Mouse (Mus musculus): Measurements from ENCODE around the gene Clip3. TPM values are rescaled to one million over a fixed set of nuclear protein-coding genes. Genes with fewer than 3 reads are reported as not detected.
A peak's percentile ranks its signal among the peaks of the same experiment; 100 is the strongest.

The Clip3 gene
- polyA plus RNA-seq, 1 experiment from 2014 or later: 0.90 TPM

DNA sequence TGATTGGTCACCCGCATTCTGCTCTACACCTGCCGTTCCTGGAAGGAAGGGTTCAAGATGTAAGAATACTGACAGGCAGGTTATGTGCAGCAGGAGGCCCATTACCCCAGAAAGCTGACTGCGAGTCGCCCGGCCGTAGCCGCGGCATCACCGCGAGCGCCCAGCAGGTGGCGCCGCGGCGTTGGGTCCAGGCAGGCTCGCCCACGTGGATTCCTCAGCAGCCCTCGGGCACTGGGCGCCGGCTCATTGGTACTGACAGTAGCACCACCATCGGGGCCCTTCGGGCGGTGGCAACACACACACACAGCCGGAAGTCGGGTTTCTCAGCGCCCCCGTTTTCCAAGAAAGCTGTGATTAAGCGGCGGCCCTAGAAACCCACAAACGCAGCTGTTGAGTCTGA lies 56.3 kb downstream of the Clip3 start:
- H3K9me3 ChIP-seq (replicated peaks; ENCODE audit: control insufficient read depth, low read length): no peaks in the 10 kb centered on the region
- H3K27ac ChIP-seq (ENCODE audit: low read length): no peak overlapping the region
- no peak overlapping the region for H3K4me2 ChIP-seq (ENCODE audit: low read depth, low read length)
- H3K36me3 ChIP-seq (ENCODE audit: control insufficient read depth, insufficient read depth): no peaks in the 10 kb centered on the region
- no peak for ATAC-seq (ENCODE audit: low read depth)
- 1% methylated on average over 30 of the region's 30 CpGs for WGBS (ENCODE audit: insufficient replicate concordance)
- no peak overlapping the region for H3K9ac ChIP-seq (ENCODE audit: low read depth, low read length)
- peaks cover 18% of the 10 kb centered on the region for H3K27me3 ChIP-seq (ENCODE audit: control insufficient read depth, insufficient read depth, low read depth, low read length)
- H3K4me1 ChIP-seq (ENCODE audit: control insufficient read depth, low read depth, low read length): no peaks in the 10 kb centered on the region
- no peak overlapping the region for H3K4me3 ChIP-seq (ENCODE audit: low read depth, low read length)

DNA sequence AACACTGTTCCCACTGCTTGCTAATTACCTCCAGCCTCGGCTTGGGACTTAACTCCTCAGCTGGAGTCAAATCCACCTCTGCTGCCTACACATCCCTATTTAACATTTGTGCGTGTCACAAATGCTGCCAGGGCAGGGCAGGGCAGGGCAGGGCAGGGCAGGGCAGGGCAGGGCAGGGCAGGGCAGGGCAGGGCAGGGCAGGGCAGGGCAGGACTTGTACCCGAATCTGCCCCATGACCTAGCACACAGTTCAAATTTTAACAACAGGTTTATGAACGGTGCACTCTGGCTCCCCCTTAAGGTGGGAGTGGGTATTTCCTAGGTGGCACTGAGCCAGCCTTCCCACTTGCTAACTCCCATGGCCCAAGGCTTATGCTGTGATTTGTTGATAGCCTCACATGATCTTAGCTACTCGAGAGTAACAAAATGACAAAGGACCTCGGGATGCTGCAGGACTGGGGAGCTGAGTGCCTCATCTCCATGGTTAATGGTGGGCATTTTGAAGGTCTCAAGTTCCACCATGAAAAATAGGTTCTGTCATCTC lies 61.8 kb downstream of the Clip3 start:
- ATAC-seq (ENCODE audit: low read depth): peak; percentile 49
- Histone ChIP-seq H3K4me3 (ENCODE audit: low read depth, low read length) (no peak overlapping the region), H3K9me3 (replicated peaks; ENCODE audit: control insufficient read depth, low read length) (no peaks in the 10 kb centered on the region), H3K4me2 (ENCODE audit: low read depth, low read length) (no peak overlapping the region), H3K4me1 (ENCODE audit: control insufficient read depth, low read depth, low read length) (peaks cover 2% of the 10 kb centered on the region; the same call in 1 of the 2 replicates), H3K27ac (ENCODE audit: low read length) (peak overlapping the region; percentile 13; the same call in 1 of the 2 replicates), H3K9ac (ENCODE audit: low read depth, low read length) (no peak overlapping the region), H3K27me3 (ENCODE audit: control insufficient read depth, insufficient read depth, low read depth, low read length) (peaks cover 4% of the 10 kb centered on the region; the same call in 1 of the 2 replicates), H3K36me3 (ENCODE audit: control insufficient read depth, insufficient read depth) (no peaks in the 10 kb centered on the region)
- WGBS (ENCODE audit: insufficient replicate concordance): 11% methylated on average over 6 of the region's 6 CpGs

DNA sequence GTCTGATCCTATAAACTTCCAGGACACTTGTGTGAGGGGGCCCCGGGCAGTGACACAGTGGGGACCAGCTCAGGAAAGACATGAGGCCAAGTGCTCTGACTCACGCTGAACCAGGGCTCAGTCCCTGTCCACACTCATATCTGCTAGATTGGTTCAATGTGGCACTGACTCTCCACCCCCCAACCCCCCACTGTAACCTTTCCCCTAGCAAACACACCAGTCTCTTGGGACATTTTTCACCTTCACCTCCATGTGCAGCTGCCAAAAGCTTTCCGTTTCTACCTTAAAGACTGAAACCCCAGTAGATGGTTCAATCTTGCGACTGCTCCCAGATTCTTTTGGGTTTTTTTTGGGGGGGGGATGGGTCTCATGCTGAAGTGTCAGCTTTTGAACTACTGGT lies 62.5 kb downstream of the Clip3 start:
- no peak overlapping the region for H3K4me3 ChIP-seq (ENCODE audit: low read depth, low read length)
- no peaks in the 10 kb centered on the region for H3K9me3 ChIP-seq (replicated peaks; ENCODE audit: control insufficient read depth, low read length)
- WGBS (ENCODE audit: insufficient replicate concordance): 55% methylated on average over 4 of the region's 4 CpGs
- no peak overlapping the region for H3K4me2 ChIP-seq (ENCODE audit: low read depth, low read length)
- peak overlapping the region; percentile 13 for H3K27ac ChIP-seq (ENCODE audit: low read length)
- H3K36me3 ChIP-seq (ENCODE audit: control insufficient read depth, insufficient read depth): no peaks in the 10 kb centered on the region
- no peak overlapping the region for H3K9ac ChIP-seq (ENCODE audit: low read depth, low read length)
- peak; percentile 57 for ATAC-seq (ENCODE audit: low read depth)
- peaks cover 2% of the 10 kb centered on the region; the same call in 1 of the 2 replicates for H3K4me1 ChIP-seq (ENCODE audit: control insufficient read depth, low read depth, low read length)
- H3K27me3 ChIP-seq (ENCODE audit: control insufficient read depth, insufficient read depth, low read depth, low read length): no peaks in the 10 kb centered on the region

Other genes starting within 250 kb of the Clip3 start
- gene Zfp14, start 240.3 kb upstream of the Clip3 start, polyA plus RNA-seq (2015; fragmentation: Nextera tagmentation; extraction: Ambion mirVana): 0.28 and 0.34 TPM in 2 replicates
- 1.2 TPM in 2 replicates for gene Zfp82, start 218.8 kb upstream of the Clip3 start, polyA plus RNA-seq (2015; fragmentation: Nextera tagmentation; extraction: Ambion mirVana)
- not detected in 2 replicates for gene Gm26920, start 201.3 kb upstream of the Clip3 start, polyA plus RNA-seq (2015; fragmentation: Nextera tagmentation; extraction: Ambion mirVana)
- 1.0 and 1.4 TPM in 2 replicates for gene Zfp566, start 201.2 kb upstream of the Clip3 start, polyA plus RNA-seq (2015; fragmentation: Nextera tagmentation; extraction: Ambion mirVana)
- 14.4 and 14.7 TPM in 2 replicates for gene Zfp260, start 197.0 kb upstream of the Clip3 start, polyA plus RNA-seq (2015; fragmentation: Nextera tagmentation; extraction: Ambion mirVana)
- 1.0 and 1.4 TPM in 2 replicates for gene Zfp382, start 169.8 kb upstream of the Clip3 start, polyA plus RNA-seq (2015; fragmentation: Nextera tagmentation; extraction: Ambion mirVana)
- gene Zfp146, start 122.0 kb upstream of the Clip3 start, polyA plus RNA-seq (2015; fragmentation: Nextera tagmentation; extraction: Ambion mirVana): 3.7 TPM in 2 replicates
- 6.6 and 9.1 TPM in 2 replicates for gene Cox7a1, start 107.6 kb upstream of the Clip3 start, polyA plus RNA-seq (2015; fragmentation: Nextera tagmentation; extraction: Ambion mirVana)
- 29.6 and 30.7 TPM in 2 replicates for gene Capns1, start 92.9 kb upstream of the Clip3 start, polyA plus RNA-seq (2015; fragmentation: Nextera tagmentation; extraction: Ambion mirVana)
- 36.5 and 39.4 TPM in 2 replicates for gene Polr2i, start 59.8 kb upstream of the Clip3 start, polyA plus RNA-seq (2015; fragmentation: Nextera tagmentation; extraction: Ambion mirVana)
- gene Tbcb, start 59.5 kb upstream of the Clip3 start, polyA plus RNA-seq (2015; fragmentation: Nextera tagmentation; extraction: Ambion mirVana): 34.4 and 37.8 TPM in 2 replicates
- not detected in 2 replicates for gene Ovol3, start 56.0 kb upstream of the Clip3 start, polyA plus RNA-seq (2015; fragmentation: Nextera tagmentation; extraction: Ambion mirVana)
- gene Thap8, start 11.6 kb upstream of the Clip3 start, polyA plus RNA-seq (2015; fragmentation: Nextera tagmentation; extraction: Ambion mirVana): 0.11 and 0.19 TPM in 2 replicates
- 6.5 and 7.5 TPM in 2 replicates for gene Wdr62, start 11.3 kb upstream of the Clip3 start, polyA plus RNA-seq (2015; fragmentation: Nextera tagmentation; extraction: Ambion mirVana)
- gene Alkbh6, start 17.0 kb downstream of the Clip3 start, polyA plus RNA-seq (2015; fragmentation: Nextera tagmentation; extraction: Ambion mirVana): 15.8 and 18.0 TPM in 2 replicates
- 17.0 and 22.4 TPM in 2 replicates for gene Syne4, start 23.1 kb downstream of the Clip3 start, polyA plus RNA-seq (2015; fragmentation: Nextera tagmentation; extraction: Ambion mirVana)
- gene E130208F15Rik, start 30.0 kb downstream of the Clip3 start, polyA plus RNA-seq (2015; fragmentation: Nextera tagmentation; extraction: Ambion mirVana): 0.30 and 0.88 TPM in 2 replicates
- gene Sdhaf1, start 32.2 kb downstream of the Clip3 start, polyA plus RNA-seq (2015; fragmentation: Nextera tagmentation; extraction: Ambion mirVana): 4.3 and 4.6 TPM in 2 replicates
- 2.0 and 2.1 TPM in 2 replicates for gene Lrfn3, start 71.0 kb downstream of the Clip3 start, polyA plus RNA-seq (2015; fragmentation: Nextera tagmentation; extraction: Ambion mirVana)
- 150 and 154 TPM in 2 replicates for gene Tyrobp, start 122.0 kb downstream of the Clip3 start, polyA plus RNA-seq (2015; fragmentation: Nextera tagmentation; extraction: Ambion mirVana)
- gene Hcst, start 128.1 kb downstream of the Clip3 start, polyA plus RNA-seq (2015; fragmentation: Nextera tagmentation; extraction: Ambion mirVana): 7.2 and 7.8 TPM in 2 replicates
- 1.4 and 1.7 TPM in 2 replicates for gene Nfkbid, start 130.0 kb downstream of the Clip3 start, polyA plus RNA-seq (2015; fragmentation: Nextera tagmentation; extraction: Ambion mirVana)
- gene Aplp1, start 153.8 kb downstream of the Clip3 start, polyA plus RNA-seq (2015; fragmentation: Nextera tagmentation; extraction: Ambion mirVana): 4.2 and 4.4 TPM in 2 replicates
- 0.12 and 0.23 TPM in 2 replicates for gene Kirrel2, start 166.0 kb downstream of the Clip3 start, polyA plus RNA-seq (2015; fragmentation: Nextera tagmentation; extraction: Ambion mirVana)
- gene Nphs1, start 166.6 kb downstream of the Clip3 start, polyA plus RNA-seq (2015; fragmentation: Nextera tagmentation; extraction: Ambion mirVana): 0.09 and 0.19 TPM in 2 replicates
- gene Prodh2, start 201.9 kb downstream of the Clip3 start, polyA plus RNA-seq (2015; fragmentation: Nextera tagmentation; extraction: Ambion mirVana): 79.3 and 85.2 TPM in 2 replicates
- gene Arhgap33, start 243.3 kb downstream of the Clip3 start, polyA plus RNA-seq (2015; fragmentation: Nextera tagmentation; extraction: Ambion mirVana): 1.8 and 2.6 TPM in 2 replicates

Measured in liver, embryonic 16.5 days (tissue).